Mouse (Mus musculus) testis, adult 2 months (tissue): ENCODE measurements around the gene Bag1.

ENCODE experiments used
- CTCF ChIP-seq: fragments of 200-500 bp; IDR thresholded peaks from 2 replicates; pipeline ENCODE4 v1.5.1; 2012; ENCODE audit warnings: low read depth, mild to moderate bottlenecking, inconsistent platforms, low read length, moderate library complexity; ENCODE audit not compliant: control insufficient read depth, insufficient read depth, insufficient replicate concordance
- POLR2A ChIP-seq: fragments of 200-500 bp; IDR thresholded peaks from 2 replicates; pipeline ENCODE4 v1.6.1; 2012; ENCODE audit warnings: low read depth, mild to moderate bottlenecking, inconsistent platforms, low read length, moderate library complexity; ENCODE audit not compliant: control insufficient read depth

DNA sequence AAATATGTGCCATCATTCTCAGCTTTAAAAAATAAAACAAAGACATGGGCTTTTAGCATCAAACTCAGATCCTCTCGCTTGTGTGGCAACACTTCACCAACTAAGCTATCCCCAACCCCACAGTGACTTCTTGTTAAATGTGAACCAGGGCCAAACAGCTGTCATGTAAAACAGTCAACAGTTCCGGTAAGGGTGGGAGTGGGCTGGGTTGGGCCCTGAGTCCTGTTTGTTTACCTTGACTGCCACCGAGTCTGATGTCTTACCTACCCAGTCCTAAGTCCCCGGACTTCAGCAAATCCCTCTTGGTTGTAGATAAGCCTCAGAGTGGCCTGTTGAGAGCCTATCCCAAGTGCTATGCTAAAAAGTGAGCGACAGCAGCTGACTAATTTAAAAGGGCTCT is 14.4 kb downstream of the Bag1 start:
- no peak for TF ChIP-seq POLR2A
- no peak for TF ChIP-seq CTCF
